Mouse (Mus musculus) intestine, embryonic 14.5 days (tissue): ENCODE results near the gene Bbs9. TPM values are rescaled to one million over a fixed set of nuclear protein-coding genes. Genes with fewer than 3 reads are reported as not detected.

Experiments used
- ATAC-seq: fragments of 200-750 bp; cut with Nextera tagmentation; replicated peaks from 2 replicates; pipeline ENCODE4 v1.8.0; 2017; ENCODE audit warnings: low read depth, moderate number of reproducible peaks, moderate TSS enrichment, moderate library complexity; ENCODE audit not compliant: low FRiP score, low TSS enrichment
- DNase-seq: peaks from one replicate; pipeline ENCODE4 v3.0.0-alpha.2; 2018; ENCODE audit warnings: low spot score
- H3K27ac ChIP-seq: fragments of 300-500 bp; sonication (generic); 2 replicates; pipeline ENCODE4 v1.5.1; 2014; ENCODE audit warnings: low read depth, mild to moderate bottlenecking, control low read depth
- H3K27me3 ChIP-seq: fragments of 300-500 bp; sonication (generic); replicated peaks from 2 replicates; pipeline ENCODE4 v1.6.1; 2014; ENCODE audit warnings: low read length, control low read depth; ENCODE audit not compliant: control insufficient read depth, insufficient read depth
- H3K36me3 ChIP-seq: fragments of 300-500 bp; sonication (generic); 2 replicates; pipeline ENCODE4 v1.6.1; 2014; ENCODE audit warnings: low read length, control low read depth; ENCODE audit not compliant: control insufficient read depth, insufficient read depth
- H3K4me1 ChIP-seq: fragments of 300-500 bp; sonication (generic); replicated peaks from 2 replicates; pipeline ENCODE4 v1.6.1; 2014; ENCODE audit warnings: low read length, control low read depth, mixed read lengths; ENCODE audit not compliant: control insufficient read depth, insufficient read depth
- H3K4me2 ChIP-seq: fragments of 300-500 bp; sonication (generic); 2 replicates; pipeline ENCODE4 v1.6.1; 2014; ENCODE audit warnings: low read length
- H3K4me3 ChIP-seq: fragments of 300-500 bp; sonication (generic); 2 replicates; pipeline ENCODE4 v1.5.1; 2014; ENCODE audit warnings: low read depth, low read length, control low read depth, mixed read lengths
- H3K9ac ChIP-seq: fragments of 300-500 bp; sonication (generic); 2 replicates; pipeline ENCODE4 v1.6.1; 2014; ENCODE audit warnings: mild to moderate bottlenecking, low read length
- H3K9me3 ChIP-seq: fragments of 300-500 bp; sonication (generic); 2 replicates; pipeline ENCODE4 v1.6.1; 2016; ENCODE audit warnings: low read length, control low read depth; ENCODE audit not compliant: control insufficient read depth
- WGBS: fragments of 180-500 bp; shearing (Covaris S2); extraction: QIAGEN DNeasy Blood & Tissue Kit; methylation state at CpG from one replicate; pipeline ENCODE4 v1.1.7; 2014; 5-methylcytosine and 5-hydroxymethylcytosine counted together
- polyA plus RNA-seq: library from polyadenylated mRNA; unstranded; fragments of >200 nt; fragmentation: Nextera tagmentation; extraction: Ambion mirVana; gene quantifications from 2 replicates; pipeline ENCODE4 v1.2.1, GENCODE M21; 2014

Bbs9 gene
- polyA plus RNA-seq, 1 experiment from 2014 or later: 14.2 TPM

DNA sequence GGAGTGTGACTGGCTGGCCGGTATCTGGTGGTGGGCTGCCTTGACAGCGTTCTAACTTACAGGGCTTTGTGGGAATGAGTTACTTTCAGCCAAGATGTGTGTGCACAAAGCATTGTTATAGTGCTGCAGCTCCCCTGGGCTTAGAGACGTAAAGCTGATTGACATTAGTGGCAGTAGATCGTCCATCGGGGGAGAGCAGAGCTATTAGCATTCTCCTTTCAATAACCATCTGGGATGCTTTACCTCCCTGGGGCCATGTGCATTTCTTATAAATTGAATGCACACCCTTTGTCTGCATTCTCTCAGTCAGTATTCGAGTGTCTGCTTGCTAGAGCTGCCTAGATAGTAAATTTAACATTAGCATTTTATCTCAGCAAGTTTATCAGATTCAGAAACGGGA is 214.7 kb downstream of the Bbs9 start:
- no peaks in the 10 kb centered on the region for H3K9me3 ChIP-seq
- H3K27ac ChIP-seq: no peak overlapping the region
- 71% methylated on average over 7 of the region's 7 CpGs for WGBS
- DNase-seq (no peak), ATAC-seq (no peak)
- H3K36me3 ChIP-seq: no peaks in the 10 kb centered on the region
- H3K27me3 ChIP-seq: no peaks in the 10 kb centered on the region
- H3K4me2 ChIP-seq: no peak overlapping the region
- no peaks in the 10 kb centered on the region for H3K4me1 ChIP-seq
- H3K4me3 ChIP-seq: no peak overlapping the region
- no peak overlapping the region for H3K9ac ChIP-seq

DNA sequence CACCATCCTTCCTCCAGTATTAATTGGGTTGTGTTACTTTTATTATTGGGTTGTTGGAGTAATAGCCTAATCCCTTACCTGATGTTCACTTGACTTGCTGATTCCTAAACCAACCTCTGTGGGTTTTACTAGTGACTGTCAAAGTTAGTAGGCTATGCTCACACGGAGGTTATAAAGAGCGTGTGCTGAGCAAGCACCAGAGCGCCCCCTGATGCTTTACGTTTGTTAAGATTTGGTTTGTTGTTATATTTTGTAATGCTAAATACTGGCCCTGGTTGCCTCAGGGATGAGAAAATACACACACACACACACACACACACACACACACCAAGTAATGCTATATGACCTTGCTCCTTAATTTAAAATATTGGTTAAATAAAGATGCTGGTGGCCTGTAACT is 219.9 kb downstream of the Bbs9 start:
- Histone ChIP-seq H3K9me3 (peaks cover 4% of the 10 kb centered on the region; the same call in 1 of the 2 replicates), H3K4me2 (no peak overlapping the region), H3K36me3 (no peaks in the 10 kb centered on the region), H3K27me3 (no peaks in the 10 kb centered on the region), H3K9ac (no peak overlapping the region), H3K4me1 (no peaks in the 10 kb centered on the region), H3K27ac (no peak overlapping the region), H3K4me3 (no peak overlapping the region)
- DNase-seq (no peak), ATAC-seq (no peak)
- 87% methylated on average over 4 of the region's 4 CpGs for WGBS

- Histone ChIP-seq H3K9me3 (peaks cover 4% of the 10 kb centered on the region; the same call in 1 of the 2 replicates), H3K9ac (no peak overlapping the region), H3K4me1 (no peaks in the 10 kb centered on the region), H3K36me3 (no peaks in the 10 kb centered on the region), H3K27ac (no peak overlapping the region), H3K4me3 (no peak overlapping the region), H3K4me2 (no peak overlapping the region), H3K27me3 (no peaks in the 10 kb centered on the region)
- 90% methylated on average over 7 of the region's 7 CpGs for WGBS
- DNase-seq: no peak
- no peak for ATAC-seq
Measured at GRCm38 (mm10) chr9:22696809-22697374, 221.4 kb downstream of the Bbs9 start.

- H3K27me3 ChIP-seq: no peaks in the 10 kb centered on the region
- no peak overlapping the region for H3K9ac ChIP-seq
- WGBS: 37% methylated on average over 4 of the region's 4 CpGs
- no peak overlapping the region for H3K27ac ChIP-seq
- DNase-seq: no peak
- no peak overlapping the region for H3K4me3 ChIP-seq
- no peaks in the 10 kb centered on the region for H3K36me3 ChIP-seq
- H3K4me1 ChIP-seq: no peaks in the 10 kb centered on the region
- ATAC-seq: no peak
- no peak overlapping the region for H3K4me2 ChIP-seq
- peaks cover 4% of the 10 kb centered on the region; the same call in 1 of the 2 replicates for H3K9me3 ChIP-seq
Measured at GRCm38 (mm10) chr9:22697811-22698210, 222.3 kb downstream of the Bbs9 start.

GRCm38 (mm10) chr9:22698501-22698900 is 223.0 kb downstream of the Bbs9 start:
- H3K9ac ChIP-seq: no peak overlapping the region
- no peaks in the 10 kb centered on the region for H3K36me3 ChIP-seq
- 0% methylated on average over 1 of the region's 1 CpGs for WGBS
- H3K27me3 ChIP-seq: no peaks in the 10 kb centered on the region
- ATAC-seq (no peak), DNase-seq (no peak)
- H3K9me3 ChIP-seq: peaks cover 4% of the 10 kb centered on the region; the same call in 1 of the 2 replicates
- H3K27ac ChIP-seq: no peak overlapping the region
- H3K4me1 ChIP-seq: no peaks in the 10 kb centered on the region
- no peak overlapping the region for H3K4me3 ChIP-seq
- H3K4me2 ChIP-seq: no peak overlapping the region

DNA sequence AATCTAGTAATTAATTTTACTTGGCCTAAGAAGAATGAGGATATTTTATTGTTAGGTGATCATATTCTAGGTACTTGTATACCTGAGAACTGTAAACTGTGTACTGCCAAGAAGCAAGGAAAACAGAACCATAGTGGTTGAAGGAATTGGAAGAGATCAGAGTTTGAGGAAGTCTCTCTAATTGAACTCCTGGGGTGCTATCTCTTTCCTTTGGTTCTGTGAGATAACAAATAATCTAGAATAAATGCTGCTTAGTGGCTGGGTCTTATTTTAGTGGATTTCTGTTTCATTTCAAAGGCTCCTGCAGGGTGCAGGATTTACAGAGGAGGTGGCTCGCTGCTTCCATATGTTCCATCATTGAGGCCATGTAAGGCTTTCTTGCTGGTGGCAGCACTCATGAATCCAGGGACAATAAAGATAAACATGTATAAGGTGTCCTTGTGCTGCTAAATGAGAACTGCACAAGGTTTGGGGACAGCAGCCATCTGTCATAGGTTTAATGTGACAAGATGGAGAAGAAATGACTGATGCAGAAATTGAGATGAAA is 226.6 kb downstream of the Bbs9 start:
- Histone ChIP-seq H3K9me3 (peaks cover 4% of the 10 kb centered on the region; the same call in 1 of the 2 replicates), H3K36me3 (no peaks in the 10 kb centered on the region), H3K9ac (no peak overlapping the region), H3K4me1 (no peaks in the 10 kb centered on the region), H3K27ac (no peak overlapping the region), H3K27me3 (no peaks in the 10 kb centered on the region), H3K4me3 (no peak overlapping the region), H3K4me2 (no peak overlapping the region)
- ATAC-seq: no peak
- WGBS: 66% methylated on average over 1 of the region's 1 CpGs
- no peak for DNase-seq

GRCm38 (mm10) chr9:22702812-22703367 is 227.4 kb downstream of the Bbs9 start:
- H3K4me3 ChIP-seq: no peak overlapping the region
- peaks cover 4% of the 10 kb centered on the region; the same call in 1 of the 2 replicates for H3K9me3 ChIP-seq
- H3K4me2 ChIP-seq: no peak overlapping the region
- no peaks in the 10 kb centered on the region for H3K4me1 ChIP-seq
- no peaks in the 10 kb centered on the region for H3K36me3 ChIP-seq
- DNase-seq (no peak), ATAC-seq (no peak)
- H3K9ac ChIP-seq: no peak overlapping the region
- no peaks in the 10 kb centered on the region for H3K27me3 ChIP-seq
- 88% methylated on average over 4 of the region's 4 CpGs for WGBS
- no peak overlapping the region for H3K27ac ChIP-seq

GRCm38 (mm10) chr9:22703541-22703940 is 228.0 kb downstream of the Bbs9 start:
- no peaks in the 10 kb centered on the region for H3K4me1 ChIP-seq
- WGBS: 93% methylated on average over 2 of the region's 2 CpGs
- peaks cover 4% of the 10 kb centered on the region; the same call in 1 of the 2 replicates for H3K9me3 ChIP-seq
- no peak for DNase-seq
- no peak overlapping the region for H3K9ac ChIP-seq
- H3K4me3 ChIP-seq: no peak overlapping the region
- H3K27me3 ChIP-seq: no peaks in the 10 kb centered on the region
- H3K27ac ChIP-seq: no peak overlapping the region
- H3K36me3 ChIP-seq: no peaks in the 10 kb centered on the region
- no peak for ATAC-seq
- H3K4me2 ChIP-seq: no peak overlapping the region
